Mouse (Mus musculus) natural killer cell, adult 2 months (primary cell): Measurements from ENCODE around the gene Tldc2.

Source experiments
- DNase-seq, 2 experiments: peaks; one replicate each; pipeline ENCODE4 v3.0.0; 2022; ENCODE audit warnings: low spot score in 2 of 2

Gene Tldc2

GRCm38 (mm10) chr2:157078059-157078792 lies 8.6 kb upstream of the Tldc2 start:
- DNase-seq, result no peak

DNA sequence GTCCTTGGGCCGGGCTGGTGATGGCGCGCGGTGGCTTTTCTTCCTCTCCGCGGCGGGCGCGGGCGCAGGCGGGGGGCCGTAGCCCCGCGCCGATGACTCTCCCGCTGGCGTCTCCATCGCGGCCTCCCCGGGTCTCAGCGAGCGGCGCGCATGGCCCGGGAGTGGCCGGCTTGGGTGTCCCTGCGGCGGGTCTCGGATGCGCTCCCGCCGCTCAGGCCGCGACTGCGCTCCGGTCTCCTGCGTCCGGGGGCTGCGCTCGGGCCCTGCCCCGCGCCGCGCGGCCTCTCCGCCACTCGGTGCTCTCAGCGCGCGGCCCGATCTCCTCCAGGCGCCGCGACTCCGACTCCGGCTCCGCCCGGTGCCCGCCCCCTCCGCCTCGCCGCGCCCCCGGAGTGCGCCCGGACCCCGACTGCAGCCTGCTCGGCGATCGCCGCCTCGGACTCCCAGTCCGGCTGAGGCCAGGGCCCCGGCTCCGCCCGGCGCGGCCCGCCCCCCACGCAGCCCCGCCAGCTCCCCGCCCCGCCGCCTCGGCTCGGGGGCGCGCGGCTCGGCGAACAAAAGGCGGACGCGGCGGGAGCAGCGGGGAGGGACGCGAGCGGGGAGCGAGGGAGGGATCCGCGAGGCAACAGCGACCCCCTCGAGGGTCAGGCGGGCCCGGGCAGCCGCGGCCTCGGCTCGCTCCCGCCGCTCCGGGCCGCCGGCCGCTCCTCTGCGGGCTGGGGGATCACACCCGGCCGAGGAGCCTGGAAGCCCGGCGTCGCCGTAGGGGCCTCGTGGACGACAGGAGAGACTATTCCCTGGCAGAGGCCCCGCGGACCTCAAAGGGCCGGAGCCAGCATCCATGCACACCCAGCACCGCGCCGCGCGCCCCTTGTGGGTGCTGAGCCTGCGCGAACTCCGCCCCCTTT lies 7.8 kb upstream of the Tldc2 start, which contains the start of gene Soga1:
Gene Soga1, minus strand, starts transcription at position 462 of the 908 bp plus-strand sequence.
- peak in 1 of 2 experiments; percentile 24 for DNase-seq

DNA sequence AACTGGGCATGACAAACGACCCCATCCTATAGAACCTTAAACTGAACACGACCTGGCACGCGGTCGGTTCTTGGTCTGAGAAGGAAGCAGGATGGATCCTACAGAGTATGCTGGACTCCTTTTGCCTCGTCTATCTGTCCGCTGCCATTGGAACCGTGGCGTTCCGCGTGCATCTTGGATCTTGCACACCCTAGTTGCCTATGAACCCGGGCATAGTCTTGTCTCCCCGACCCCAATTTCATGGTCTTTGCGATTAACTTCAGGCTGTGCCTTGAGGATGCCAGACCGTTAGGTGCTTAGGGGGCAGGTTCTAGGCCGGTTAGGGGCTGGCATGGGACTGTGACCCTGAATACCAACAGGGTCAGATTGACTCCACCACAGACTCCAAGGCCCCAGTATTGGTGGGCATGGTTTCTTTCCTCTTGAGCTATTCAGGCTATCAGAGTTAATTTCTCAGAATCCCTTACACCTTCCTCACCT lies 7.1 kb upstream of the Tldc2 start:
- no peak for DNase-seq

GRCm38 (mm10) chr2:157081331-157081730 lies 5.5 kb upstream of the Tldc2 start:
- DNase-seq, result no peak

DNA sequence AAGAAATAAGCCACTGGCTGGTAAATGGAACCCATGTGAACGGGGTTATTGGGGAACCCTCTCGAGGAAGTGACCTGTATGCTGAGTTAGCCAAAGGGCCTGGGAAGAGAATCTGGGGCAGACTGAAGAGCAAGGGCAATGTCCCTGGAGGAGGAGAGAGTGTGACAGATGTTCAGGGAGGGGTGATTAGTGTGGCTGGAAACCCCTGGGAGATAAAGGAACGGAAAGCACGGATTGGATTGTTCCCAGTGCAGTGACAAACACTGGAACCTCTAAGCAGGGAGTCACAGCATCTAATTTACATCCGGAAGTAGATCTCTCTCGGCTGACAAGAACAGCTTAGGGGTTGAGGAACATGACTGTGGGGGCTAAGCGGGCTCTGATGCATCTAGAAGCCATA lies 4.9 kb upstream of the Tldc2 start:
- no peak for DNase-seq

DNA sequence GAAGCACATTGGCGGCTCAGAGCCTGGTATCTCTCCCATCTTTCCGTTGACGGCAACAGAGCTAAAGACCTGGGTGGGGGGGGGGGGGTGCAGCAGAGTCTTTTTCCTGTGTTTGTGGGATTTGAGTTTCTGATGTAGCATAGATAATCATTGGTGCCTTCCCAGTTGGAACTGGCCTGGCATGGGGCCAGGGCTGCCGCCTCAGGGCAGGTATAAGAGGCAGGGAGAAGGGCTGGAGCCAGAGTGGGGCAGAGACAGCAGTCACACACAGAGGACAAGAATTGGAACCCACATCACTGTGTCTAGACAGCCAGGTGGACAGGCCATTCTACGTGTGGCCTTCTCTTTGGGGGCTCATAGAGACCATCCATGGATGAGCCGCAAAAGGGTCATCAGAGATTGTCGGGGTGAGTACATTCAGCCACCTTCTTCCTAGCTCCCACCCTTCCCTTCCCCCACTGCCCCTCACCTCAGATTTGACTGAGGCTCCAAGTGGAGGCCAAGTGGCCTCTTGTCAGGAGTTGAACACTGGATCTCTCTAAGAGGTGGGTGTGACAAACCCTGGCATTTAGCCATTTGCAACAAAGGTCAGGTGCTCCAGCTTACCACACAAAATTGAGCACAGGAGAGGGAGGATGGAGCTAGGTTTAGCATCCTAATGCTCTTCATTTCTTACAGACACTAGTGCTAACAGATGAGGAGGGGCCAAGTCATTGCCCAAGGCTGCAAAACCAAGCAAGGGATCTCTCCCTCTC lies 1.8 kb upstream of the Tldc2 start:
- no peak for DNase-seq

- no peak for DNase-seq
Measured at GRCm38 (mm10) chr2:157087536-157088317, 872 bp downstream of the Tldc2 start.

- DNase-seq, result no peak
Measured at GRCm38 (mm10) chr2:157092024-157092423, 5.2 kb downstream of the Tldc2 start.

DNA sequence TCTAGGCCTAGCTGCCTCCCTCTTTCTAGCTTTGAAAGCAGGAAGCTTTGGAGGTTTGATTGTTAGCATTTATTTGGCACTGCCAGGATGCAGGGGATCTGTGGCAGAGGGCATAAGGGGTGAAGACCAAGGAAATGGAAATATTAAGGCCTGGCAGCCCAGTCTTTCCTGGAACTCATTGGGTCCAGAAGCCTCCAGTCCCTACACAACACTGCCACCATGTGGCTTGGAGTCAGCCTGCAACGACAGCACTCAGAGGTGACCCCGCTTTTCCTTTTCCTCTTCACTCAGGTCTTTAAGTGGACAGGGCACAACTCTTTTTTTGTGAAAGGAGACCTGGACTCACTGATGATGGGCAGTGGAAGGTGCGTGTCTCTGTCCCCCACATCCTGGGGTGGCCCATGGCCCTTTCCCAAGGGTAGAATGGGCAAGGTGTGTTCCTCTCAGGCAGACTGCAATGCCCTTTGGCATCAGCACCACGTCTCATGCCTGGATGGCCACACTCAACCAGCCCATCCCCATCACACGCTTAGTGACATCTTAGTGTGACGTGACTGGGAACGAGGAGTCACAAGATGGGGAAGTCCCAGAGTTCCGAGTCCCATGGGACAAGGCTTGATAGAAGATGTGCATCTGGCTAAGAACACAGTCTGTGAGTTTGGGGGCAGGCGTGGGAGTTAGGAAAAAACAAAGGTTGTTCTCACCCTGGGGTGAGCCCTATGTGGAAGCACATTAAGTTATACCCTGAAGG lies 8.3 kb downstream of the Tldc2 start:
- DNase-seq, result peak in 1 of 2 experiments; percentile 17

DNA sequence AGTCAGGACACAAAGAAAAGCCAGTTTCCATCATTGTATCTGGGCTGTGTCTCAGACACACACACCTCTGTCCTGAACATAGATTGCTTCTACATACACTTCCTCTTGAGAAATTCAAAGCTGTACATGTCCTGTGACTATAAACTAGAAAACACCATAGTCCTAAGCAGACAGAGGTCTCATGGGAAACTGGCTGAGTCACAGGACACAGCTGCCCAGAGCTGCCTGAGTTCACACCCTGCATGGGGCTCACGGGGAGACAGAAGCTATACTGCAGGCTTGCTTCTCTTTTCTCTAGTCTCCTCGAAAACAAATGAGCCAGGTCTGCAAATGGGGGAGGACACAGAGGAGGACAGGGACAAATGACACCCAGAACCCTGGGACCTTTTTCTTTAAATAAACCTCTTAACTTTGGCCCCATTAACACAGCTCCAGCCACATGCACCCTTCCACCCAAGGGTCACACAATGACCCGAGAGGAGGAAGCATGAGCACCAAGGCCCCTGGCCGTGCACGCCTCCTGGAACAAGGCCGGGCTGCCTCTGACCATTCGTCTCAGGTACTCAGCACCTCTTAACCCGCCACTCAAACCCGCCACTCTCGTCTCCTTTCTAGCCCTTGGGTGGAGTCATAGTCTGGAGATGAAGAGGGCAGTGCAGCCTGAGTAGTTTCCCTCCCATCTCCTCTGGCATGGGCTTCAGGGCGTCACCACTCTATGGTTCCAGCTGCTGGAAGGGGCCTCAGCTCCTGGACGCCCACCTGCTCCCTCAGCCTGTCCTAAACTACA lies 12.9 kb downstream of the Tldc2 start:
- no peak for DNase-seq

DNA sequence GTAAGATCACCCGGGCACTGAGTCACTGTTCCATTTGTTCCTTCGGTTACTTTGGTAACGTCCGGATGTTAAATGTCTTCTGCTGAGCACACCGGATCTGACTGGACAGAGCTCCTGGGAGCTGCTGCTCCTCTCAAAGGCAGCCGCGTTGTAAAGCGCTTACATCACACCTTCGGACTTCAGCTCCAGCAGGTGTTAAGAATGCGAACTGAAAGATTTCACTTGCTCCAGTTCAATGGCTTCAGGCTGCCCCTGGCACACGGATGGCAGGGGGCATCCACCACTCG lies 13.4 kb downstream of the Tldc2 start:
- DNase-seq, result no peak

GRCm38 (mm10) chr2:157101650-157102049 lies 14.8 kb downstream of the Tldc2 start:
- no peak for DNase-seq

DNA sequence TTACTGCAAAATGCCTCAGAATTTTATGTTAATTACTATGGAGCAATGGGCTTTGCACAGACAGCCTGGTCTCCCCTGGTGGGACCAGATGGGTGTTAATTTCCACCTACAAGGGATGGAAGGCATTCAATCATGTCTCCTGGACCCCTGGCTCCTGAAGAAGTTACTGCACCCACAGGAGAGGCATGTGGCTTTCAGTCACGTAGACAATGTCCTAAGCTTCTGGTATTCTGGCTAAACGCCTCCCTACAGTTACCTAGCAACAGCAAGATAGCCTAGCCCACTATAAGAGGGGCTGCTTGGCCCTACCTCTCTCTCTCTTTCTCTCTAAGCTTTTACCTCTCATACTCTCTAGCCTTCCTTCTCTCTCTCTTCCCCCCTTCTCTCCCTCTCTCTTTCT lies 15.4 kb downstream of the Tldc2 start:
- DNase-seq, result no peak

- no peak for DNase-seq
Measured at GRCm38 (mm10) chr2:157104454-157104853, 17.6 kb downstream of the Tldc2 start.

DNA sequence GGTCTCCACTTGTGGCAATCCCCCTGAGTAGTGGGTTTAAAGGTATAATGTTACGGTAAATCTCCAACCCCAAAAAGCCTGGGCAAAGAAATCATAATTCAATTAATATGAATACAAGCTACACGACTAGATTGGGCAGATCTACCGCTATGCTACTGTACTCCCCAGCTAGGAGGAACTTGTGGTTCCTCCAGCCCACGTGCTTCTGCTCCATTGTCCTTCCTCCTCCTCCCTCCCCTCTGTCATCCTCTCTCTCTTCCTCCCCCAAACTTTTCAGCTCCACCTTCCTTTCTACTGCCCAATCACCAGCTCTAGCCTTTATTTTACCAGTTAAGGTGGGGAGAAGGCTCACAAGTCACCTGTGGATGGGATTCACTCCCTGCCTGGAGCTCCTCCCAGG lies 21.4 kb downstream of the Tldc2 start:
- DNase-seq, result no peak

DNA sequence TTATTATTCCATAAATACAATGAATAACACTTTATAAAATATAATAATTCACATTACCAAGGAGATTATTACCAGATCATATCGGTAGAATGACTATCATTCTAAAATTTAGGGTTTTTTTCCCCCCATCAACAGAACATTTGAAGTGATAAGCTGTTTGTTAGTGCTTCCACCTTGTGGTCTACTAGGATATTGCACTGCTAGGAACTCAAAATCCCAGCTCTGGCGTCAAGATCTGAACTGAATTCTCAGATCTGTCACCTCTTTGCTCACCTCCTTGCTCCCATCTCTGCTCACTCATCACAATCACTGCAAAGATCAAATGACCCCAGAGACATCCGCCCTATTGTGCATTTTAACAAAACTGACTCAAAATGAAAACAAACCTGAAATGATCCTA lies 30.1 kb downstream of the Tldc2 start:
- peak in 1 of 2 experiments; percentile 22 for DNase-seq

- DNase-seq, result no peak
Measured at GRCm38 (mm10) chr2:157118556-157118955, 31.7 kb downstream of the Tldc2 start.

DNA sequence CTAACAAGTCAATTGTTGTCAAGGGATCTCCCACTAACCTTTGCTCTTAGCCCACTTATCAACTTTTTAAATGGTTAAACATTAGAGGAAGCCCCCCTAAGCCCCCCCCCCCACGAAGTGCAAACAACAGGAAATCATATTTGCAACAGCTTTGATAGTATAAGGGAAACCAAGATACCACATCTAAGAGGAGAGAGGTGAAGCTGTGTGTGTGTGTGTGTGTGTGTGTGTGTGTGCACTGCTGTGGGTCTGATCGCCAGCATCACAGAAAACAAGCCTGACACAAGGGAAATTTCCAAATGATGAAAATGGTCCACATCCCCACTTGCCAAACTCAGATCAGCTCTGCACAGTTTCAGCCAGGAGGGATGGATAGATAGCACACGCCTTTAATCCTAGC lies 32.2 kb downstream of the Tldc2 start:
- DNase-seq, result peak in 1 of 2 experiments; percentile 22

- DNase-seq, result peak in 1 of 2 experiments; percentile 23
Measured at GRCm38 (mm10) chr2:157121766-157122165, 34.9 kb downstream of the Tldc2 start.

DNA sequence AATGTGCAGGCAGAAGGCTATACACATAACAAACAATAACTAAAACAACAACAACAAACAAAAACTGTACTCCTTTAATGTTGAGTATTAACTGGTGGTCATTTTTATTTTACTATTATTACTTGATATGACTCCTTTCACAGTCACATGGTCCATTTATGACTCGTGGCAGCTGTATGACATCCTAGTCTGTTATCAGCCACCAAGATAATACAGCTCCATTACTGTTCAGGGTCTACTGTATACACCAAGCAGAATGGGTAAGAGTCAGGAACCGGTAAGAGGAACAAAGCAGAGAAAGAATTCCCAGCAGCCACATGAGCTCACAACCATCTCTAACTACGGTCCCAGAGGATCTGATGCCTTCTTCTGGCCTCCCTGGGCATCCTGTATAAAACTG lies 38.4 kb downstream of the Tldc2 start:
- no peak for DNase-seq
